Mouse (Mus musculus) liver, postnatal 0 days (tissue): Measurements from ENCODE around the gene Psg18.
"Not testable (repeated sequence)": the region's sequence is repeated elsewhere in the genome, so short reads cannot be mapped to it uniquely, and the experiment has no call there.

Experiments
- CTCF ChIP-seq: sonication (generic); IDR thresholded peaks from 2 replicates; pipeline ENCODE4 v1.5.1; 2016; ENCODE audit warnings: antibody characterized with exemption, low read depth
- EP300 ChIP-seq: IDR thresholded peaks from 2 replicates; pipeline ENCODE4 v1.6.1; 2016; ENCODE audit warnings: antibody characterized with exemption, low read depth, mild to moderate bottlenecking

- not testable (repeated sequence) for TF ChIP-seq CTCF, EP300
Measured at GRCm38 (mm10) chr7:18335411-18335810, 19.4 kb downstream of the Psg18 start.
